Mouse (Mus musculus) intestine, postnatal 0 days (tissue): Measurements from ENCODE around the gene Ankrd36. TPM values are rescaled to one million over a fixed set of nuclear protein-coding genes. Genes with fewer than 3 reads are reported as not detected.
A peak's percentile ranks its signal among the peaks of the same experiment; 100 is the strongest.

Experiments used
- ATAC-seq: fragments of 200-750 bp; cut with Nextera tagmentation; 2 replicates; pipeline ENCODE4 v1.8.0; 2017; ENCODE audit warnings: mild to moderate bottlenecking, moderate TSS enrichment, moderate library complexity
- H3K27ac ChIP-seq: fragments of 300-500 bp; sonication (generic); 2 replicates; pipeline ENCODE4 v1.5.1; 2014; ENCODE audit warnings: mild to moderate bottlenecking, low read depth, low read length, moderate library complexity
- H3K27me3 ChIP-seq: fragments of 300-500 bp; sonication (generic); replicated peaks from 2 replicates; pipeline ENCODE4 v1.6.1; 2014; ENCODE audit warnings: low read length, mixed read lengths; ENCODE audit not compliant: control insufficient read depth, insufficient read depth
- H3K36me3 ChIP-seq: fragments of 300-500 bp; sonication (generic); 2 replicates; pipeline ENCODE4 v1.6.1; 2014; ENCODE audit warnings: mild to moderate bottlenecking, moderate library complexity; ENCODE audit not compliant: control insufficient read depth, insufficient read depth
- H3K4me1 ChIP-seq: fragments of 300-500 bp; sonication (generic); replicated peaks from 2 replicates; pipeline ENCODE4 v1.6.1; 2014; ENCODE audit warnings: antibody characterized with exemption, low read length, mixed read lengths; ENCODE audit not compliant: control insufficient read depth, insufficient read depth
- H3K4me2 ChIP-seq: fragments of 300-500 bp; sonication (generic); replicated peaks from 2 replicates; pipeline ENCODE4 v1.6.1; 2014; ENCODE audit warnings: low read depth, mild to moderate bottlenecking, moderate library complexity
- H3K4me3 ChIP-seq: fragments of 300-500 bp; sonication (generic); 2 replicates; pipeline ENCODE4 v1.5.1; 2014; ENCODE audit warnings: low read depth, low read length
- H3K9ac ChIP-seq: fragments of 300-500 bp; sonication (generic); 2 replicates; pipeline ENCODE4 v1.6.1; 2014; ENCODE audit warnings: mild to moderate bottlenecking, low read depth, low read length
- H3K9me3 ChIP-seq: fragments of 300-500 bp; sonication (generic); 2 replicates; pipeline ENCODE4 v1.6.1; 2016; ENCODE audit warnings: mixed run types; ENCODE audit not compliant: control insufficient read depth
- CTCF ChIP-seq: sonication (generic); IDR thresholded peaks from 2 replicates; pipeline ENCODE4 v1.5.1; 2016; ENCODE audit warnings: low read depth, mild to moderate bottlenecking, control low read depth, antibody characterized with exemption, moderate library complexity
- WGBS: fragments of 180-500 bp; shearing (Covaris S2); extraction: QIAGEN DNeasy Blood & Tissue Kit; methylation state at CpG from one replicate; pipeline ENCODE4 v1.1.7; 2014; 5-methylcytosine and 5-hydroxymethylcytosine counted together
- polyA plus RNA-seq: library from polyadenylated mRNA; unstranded; fragments of >200 nt; fragmentation: Nextera tagmentation; extraction: Ambion mirVana; gene quantifications from 2 replicates; pipeline ENCODE4 v1.2.1, GENCODE M21; 2015

The Ankrd36 gene
- polyA plus RNA-seq, 1 experiment from 2014 or later, result not detected

DNA sequence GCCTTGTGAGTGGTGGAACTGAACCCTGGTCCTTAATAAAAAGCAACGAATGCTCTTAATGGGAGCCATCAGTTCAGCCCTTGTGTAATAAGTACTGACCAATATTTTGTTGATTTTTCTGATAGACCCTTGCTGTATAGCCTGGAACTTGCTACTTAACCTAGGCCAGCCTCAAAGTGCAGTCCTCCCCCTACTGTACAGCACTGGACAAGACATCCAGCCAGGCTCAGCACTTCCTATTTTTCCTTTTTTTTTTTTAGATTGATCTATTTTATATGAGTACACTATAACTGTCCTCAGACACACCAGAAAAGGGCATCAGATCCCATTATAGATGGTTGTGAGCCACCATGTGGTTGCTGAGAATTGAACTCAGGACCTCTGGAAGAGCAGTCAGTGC, 133.9 kb downstream of the Ankrd36 start:
- no peak for ATAC-seq
- Histone ChIP-seq H3K4me2 (no peak overlapping the region), H3K9me3 (no peaks in the 10 kb centered on the region), H3K4me1 (no peaks in the 10 kb centered on the region), H3K36me3 (no peaks in the 10 kb centered on the region; the same call in 1 of the 2 replicates), H3K4me3 (no peak overlapping the region), H3K27ac (no peak overlapping the region), H3K9ac (no peak overlapping the region), H3K27me3 (no peaks in the 10 kb centered on the region)
- WGBS, result 91% methylated on average over 1 of the region's 1 CpGs
- peak; percentile 22; the same call in 1 of the 2 replicates for TF ChIP-seq CTCF

DNA sequence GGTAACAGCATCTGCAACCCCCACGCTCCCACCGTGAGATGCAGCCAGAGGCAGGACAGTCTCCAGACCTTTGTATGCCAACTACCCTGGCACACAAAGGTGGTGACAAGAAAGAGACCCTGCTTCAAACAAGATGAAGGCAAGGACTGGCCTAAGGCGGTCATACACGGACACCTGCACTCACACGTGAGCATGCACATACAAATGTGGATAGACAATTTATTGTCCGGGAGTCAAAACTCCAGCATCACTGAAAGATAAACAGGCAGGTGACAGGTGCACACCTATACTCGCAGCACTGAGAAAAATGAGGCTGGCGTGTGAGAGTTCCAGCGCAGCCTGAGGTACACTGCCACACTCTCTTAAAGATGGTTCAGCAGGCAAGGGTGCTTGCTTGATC, 136.5 kb downstream of the Ankrd36 start:
- H3K4me3 ChIP-seq, result no peak overlapping the region
- WGBS, result 80% methylated on average over 9 of the region's 9 CpGs

DNA sequence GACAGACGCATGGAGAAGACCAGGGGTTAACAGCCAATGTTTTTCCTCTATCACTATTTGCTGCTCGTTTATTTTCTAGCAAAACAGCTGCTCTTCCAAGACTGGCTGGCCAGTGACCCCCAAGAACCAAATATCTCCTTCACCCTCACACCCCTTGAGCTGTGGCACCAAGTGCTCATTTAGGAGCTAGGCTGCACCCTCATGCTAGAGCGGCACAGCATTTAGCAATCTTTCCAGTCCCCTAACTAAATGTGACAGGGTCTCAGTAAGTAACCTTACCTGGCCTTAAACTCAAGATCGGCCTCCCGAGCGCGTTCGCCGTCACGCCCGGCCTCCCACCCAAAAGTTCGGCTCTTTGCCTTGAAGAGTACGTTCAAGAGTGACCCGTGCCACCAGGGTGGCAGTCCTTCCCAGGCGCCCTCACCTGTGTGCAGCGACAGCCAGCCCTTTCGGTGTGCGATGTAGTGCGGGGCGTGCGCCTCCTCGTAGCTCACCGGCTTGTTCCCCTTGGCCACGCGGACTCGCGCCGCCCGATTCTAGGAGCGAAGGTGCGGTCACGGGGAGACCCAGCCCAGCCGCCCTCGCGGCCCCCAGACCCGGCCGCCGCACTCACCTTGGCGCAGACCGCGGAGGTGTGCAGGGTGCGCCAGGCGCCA, 137.5 kb downstream of the Ankrd36 start:
- Histone ChIP-seq H3K36me3 (no peaks in the 10 kb centered on the region; the same call in 1 of the 2 replicates), H3K4me2 (peak overlapping the region; percentile 85), H3K27ac (peak overlapping the region; percentile 68), H3K27me3 (no peaks in the 10 kb centered on the region), H3K4me3 (peak overlapping the region; percentile 98), H3K9me3 (no peaks in the 10 kb centered on the region), H3K9ac (peak overlapping the region; percentile 95), H3K4me1 (no peaks in the 10 kb centered on the region)
- TF ChIP-seq CTCF, result no peak; the same call in 1 of the 2 replicates
- WGBS, result under 1% methylated on average over 43 of the region's 43 CpGs
- ATAC-seq, result peak; percentile 74

More for the DNA sequence above, 136.5 kb downstream of the Ankrd36 start:
- ATAC-seq, result no peak
- no peak for TF ChIP-seq CTCF
- H3K4me2 ChIP-seq, result peak overlapping the region; percentile 24
- no peaks in the 10 kb centered on the region; the same call in 1 of the 2 replicates for H3K36me3 ChIP-seq
- no peaks in the 10 kb centered on the region for H3K4me1 ChIP-seq
- H3K27me3 ChIP-seq, result no peaks in the 10 kb centered on the region
- no peaks in the 10 kb centered on the region for H3K9me3 ChIP-seq
- no peak overlapping the region for H3K9ac ChIP-seq
- no peak overlapping the region for H3K27ac ChIP-seq

DNA sequence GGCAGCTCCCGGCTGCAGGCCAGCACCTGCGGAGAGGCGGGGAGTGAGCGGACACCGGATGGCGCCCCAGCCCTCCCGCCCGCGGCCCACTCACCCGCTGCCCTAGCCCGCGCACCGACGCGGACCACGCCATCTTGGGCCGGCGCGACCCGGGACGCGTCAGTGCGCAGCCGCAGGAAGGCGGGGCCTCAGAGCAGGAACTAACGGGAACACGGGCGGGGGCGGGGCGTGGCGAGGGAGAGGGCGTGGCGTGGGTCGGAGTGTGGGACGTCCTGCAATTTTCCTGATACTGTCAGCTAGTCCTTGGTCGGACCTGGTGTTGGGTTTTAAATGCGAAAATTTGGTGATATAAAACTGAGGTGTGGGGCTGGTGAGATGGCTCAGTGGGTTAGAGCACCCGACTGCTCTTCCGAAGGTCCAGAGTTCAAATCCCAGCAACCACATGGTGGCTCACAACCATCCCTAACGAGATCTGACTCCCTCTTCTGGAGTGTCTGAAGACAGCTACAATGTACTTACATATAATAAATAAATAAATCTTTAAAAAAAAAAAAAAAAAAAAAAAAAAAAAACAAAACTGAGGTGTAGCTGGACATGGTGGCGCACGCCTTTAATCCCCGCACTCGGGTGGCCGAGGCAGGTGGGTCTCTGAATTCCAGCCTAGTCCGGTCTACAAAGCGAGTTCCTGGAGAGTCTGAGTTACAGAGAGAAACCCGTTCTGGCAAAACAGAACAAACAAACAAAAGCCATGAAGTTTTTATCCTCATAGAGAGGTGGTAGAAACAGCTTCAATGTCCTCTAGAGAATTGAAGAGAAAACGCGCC, 138.3 kb downstream of the Ankrd36 start:
- H3K4me3 ChIP-seq, result peak overlapping the region; percentile 98
- peak overlapping the region; percentile 85 for H3K4me2 ChIP-seq
- H3K27me3 ChIP-seq, result no peaks in the 10 kb centered on the region
- H3K4me1 ChIP-seq, result no peaks in the 10 kb centered on the region
- 18% methylated on average over 46 of the region's 50 CpGs for WGBS
- H3K9ac ChIP-seq, result peak overlapping the region; percentile 95
- peak overlapping the region; percentile 68 for H3K27ac ChIP-seq
- no peak for TF ChIP-seq CTCF
- H3K9me3 ChIP-seq, result no peaks in the 10 kb centered on the region
- H3K36me3 ChIP-seq, result no peaks in the 10 kb centered on the region; the same call in 1 of the 2 replicates
- peak; percentile 94 for ATAC-seq

DNA sequence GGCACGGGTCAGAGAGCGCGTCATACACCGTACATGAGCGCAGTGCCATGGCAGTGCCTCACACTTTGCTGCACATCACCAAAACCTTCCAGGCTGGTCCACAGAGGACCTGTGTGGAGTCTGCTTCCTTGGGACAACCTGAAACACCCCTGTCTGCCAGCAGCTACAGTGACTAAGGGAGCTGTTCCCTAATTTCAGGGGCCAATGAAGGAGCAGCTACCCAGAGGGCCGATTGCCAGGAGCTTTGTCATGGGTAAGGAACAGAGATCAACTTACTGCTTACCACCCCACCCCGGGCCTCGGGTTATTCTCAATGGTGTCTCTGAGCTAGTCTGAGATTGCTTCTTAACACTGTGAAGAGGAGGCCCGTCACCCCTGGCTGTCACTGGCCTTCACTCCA, 145.7 kb downstream of the Ankrd36 start:
- no peak overlapping the region for H3K4me2 ChIP-seq
- H3K27ac ChIP-seq, result no peak overlapping the region
- no peaks in the 10 kb centered on the region for H3K4me1 ChIP-seq
- peaks cover 54% of the 10 kb centered on the region for H3K36me3 ChIP-seq
- no peak overlapping the region for H3K4me3 ChIP-seq
- H3K9me3 ChIP-seq, result no peaks in the 10 kb centered on the region
- H3K27me3 ChIP-seq, result no peaks in the 10 kb centered on the region
- WGBS, result 95% methylated on average over 9 of the region's 9 CpGs
- no peak overlapping the region for H3K9ac ChIP-seq
- TF ChIP-seq CTCF, result no peak
- ATAC-seq, result no peak

DNA sequence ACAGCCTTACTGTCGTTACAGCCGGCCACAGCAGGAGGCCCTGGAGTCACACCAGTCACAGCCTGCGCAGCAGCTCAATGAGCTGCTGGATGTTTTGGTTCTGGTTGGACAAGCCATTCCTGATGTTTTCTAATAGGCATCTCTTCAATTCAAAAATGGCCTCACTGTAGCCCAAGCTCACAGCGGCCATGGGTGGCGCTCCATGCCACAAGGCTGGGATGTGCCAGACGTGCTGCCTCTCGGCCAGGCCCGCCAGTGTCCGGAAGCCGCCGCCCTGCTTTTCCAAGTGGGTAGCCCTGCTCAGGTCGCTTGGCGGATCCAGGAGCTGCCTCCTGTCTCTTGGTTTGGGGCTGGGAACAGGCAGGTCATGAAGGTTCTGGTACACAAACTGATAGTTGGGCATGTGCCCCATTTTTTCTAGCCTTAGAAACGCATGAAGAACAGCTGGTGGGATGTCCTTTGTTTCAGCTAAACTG, 146.2 kb downstream of the Ankrd36 start, which contains the start of gene Mrps24:
Gene Mrps24 (minus strand): TSS at position 51 of the 476 bp plus-strand sequence.
- 89% methylated on average over 14 of the region's 14 CpGs for WGBS
- Histone ChIP-seq H3K9me3 (no peaks in the 10 kb centered on the region), H3K27ac (no peak within 1 kb of the TSS), H3K36me3 (peaks cover 54% of the 10 kb centered on the region), H3K4me3 (no peak within 1 kb of the TSS), H3K27me3 (no peaks in the 10 kb centered on the region), H3K4me2 (no peak within 1 kb of the TSS), H3K9ac (no peak within 1 kb of the TSS), H3K4me1 (no peaks in the 10 kb centered on the region)
- no peak for ATAC-seq
- no peak for TF ChIP-seq CTCF
